Mouse (Mus musculus) cortical plate, adult 2 months (tissue): Measurements from ENCODE around the gene Olfr610.

Experiments
- CTCF ChIP-seq: fragments of 200-500 bp; IDR thresholded peaks from 2 replicates; pipeline ENCODE4 v1.5.1; 2011; ENCODE audit warnings: mild to moderate bottlenecking, control low read depth, low read length; ENCODE audit not compliant: insufficient read depth; ENCODE audit errors: extremely low read depth
- POLR2A ChIP-seq: fragments of 200-500 bp; IDR thresholded peaks from 2 replicates; pipeline ENCODE4 v1.6.1; 2011; ENCODE audit warnings: mild to moderate bottlenecking, low read length, control low read depth; ENCODE audit not compliant: insufficient read depth; ENCODE audit errors: extremely low read depth

DNA sequence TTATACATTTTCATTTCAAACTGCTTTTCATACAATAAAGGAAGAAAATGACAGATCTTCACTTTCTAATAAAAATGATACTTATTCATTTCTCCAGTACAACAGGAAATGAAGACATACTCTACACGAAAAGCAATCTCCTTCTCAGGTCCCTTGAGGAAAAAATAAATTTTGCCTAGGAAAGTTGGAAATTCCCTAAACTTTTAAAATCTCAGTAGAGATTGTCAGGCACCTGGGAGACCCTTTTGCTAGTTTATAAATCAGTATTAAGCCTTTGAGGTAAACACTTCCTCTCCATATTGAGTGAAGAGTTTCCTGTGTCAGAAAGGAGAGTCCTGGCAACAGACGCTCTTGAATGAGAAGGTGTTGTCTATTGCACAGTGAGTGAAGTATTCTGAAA is 35.9 kb upstream of the Olfr610 start, which contains the start of gene Olfr613:
- no peak for TF ChIP-seq CTCF
- no peak for TF ChIP-seq POLR2A
